Mouse (Mus musculus): Measurements from ENCODE around the gene Adgrf1.

Adgrf1 gene

DNA sequence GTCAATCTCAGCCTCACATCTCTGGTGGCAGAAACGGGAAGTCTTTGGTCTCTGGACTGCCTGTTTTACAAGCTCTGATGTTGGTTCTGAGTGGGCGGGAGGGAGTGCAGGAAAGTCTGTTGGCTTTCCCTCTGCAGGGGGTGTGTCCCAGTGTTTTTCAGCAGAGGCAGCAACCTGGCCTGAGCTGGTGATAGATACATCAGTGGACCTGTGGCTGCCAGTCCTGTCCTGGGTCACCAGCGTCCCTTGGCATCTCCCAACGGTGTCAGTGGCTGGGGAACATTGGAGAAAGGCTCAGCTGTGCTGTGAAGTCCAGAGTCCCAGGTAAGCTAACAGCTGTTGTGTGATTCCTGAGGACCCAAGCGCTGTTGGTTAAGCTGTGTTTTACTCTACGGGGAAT, at the start of gene Adgrf1:
TSS of gene Adgrf1 (plus strand) at position 169 of the 400 bp plus-strand sequence.
- no peak for DNase-seq (ENCODE audit: low spot score)

DNA sequence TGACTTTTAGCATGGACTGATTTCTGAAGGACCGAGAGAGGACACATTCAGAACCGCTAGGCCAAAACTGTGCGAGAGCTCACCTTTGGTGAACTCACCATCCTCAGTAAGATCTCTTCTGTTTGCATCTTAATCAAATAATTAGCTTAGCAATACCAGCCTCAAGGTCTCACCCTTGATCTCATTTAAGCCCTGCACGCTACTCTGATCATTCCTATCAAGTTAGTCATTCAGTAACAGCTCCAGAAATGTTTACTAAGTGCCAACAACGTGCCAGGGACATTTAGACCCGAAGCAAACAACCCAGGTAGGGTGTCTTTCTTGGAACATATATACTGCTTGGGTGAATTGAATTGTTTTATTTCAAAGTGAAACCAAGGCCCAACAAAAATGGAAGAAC, 44.0 kb upstream of the Adgrf1 start:
- no peak for DNase-seq (ENCODE audit: low spot score)

DNA sequence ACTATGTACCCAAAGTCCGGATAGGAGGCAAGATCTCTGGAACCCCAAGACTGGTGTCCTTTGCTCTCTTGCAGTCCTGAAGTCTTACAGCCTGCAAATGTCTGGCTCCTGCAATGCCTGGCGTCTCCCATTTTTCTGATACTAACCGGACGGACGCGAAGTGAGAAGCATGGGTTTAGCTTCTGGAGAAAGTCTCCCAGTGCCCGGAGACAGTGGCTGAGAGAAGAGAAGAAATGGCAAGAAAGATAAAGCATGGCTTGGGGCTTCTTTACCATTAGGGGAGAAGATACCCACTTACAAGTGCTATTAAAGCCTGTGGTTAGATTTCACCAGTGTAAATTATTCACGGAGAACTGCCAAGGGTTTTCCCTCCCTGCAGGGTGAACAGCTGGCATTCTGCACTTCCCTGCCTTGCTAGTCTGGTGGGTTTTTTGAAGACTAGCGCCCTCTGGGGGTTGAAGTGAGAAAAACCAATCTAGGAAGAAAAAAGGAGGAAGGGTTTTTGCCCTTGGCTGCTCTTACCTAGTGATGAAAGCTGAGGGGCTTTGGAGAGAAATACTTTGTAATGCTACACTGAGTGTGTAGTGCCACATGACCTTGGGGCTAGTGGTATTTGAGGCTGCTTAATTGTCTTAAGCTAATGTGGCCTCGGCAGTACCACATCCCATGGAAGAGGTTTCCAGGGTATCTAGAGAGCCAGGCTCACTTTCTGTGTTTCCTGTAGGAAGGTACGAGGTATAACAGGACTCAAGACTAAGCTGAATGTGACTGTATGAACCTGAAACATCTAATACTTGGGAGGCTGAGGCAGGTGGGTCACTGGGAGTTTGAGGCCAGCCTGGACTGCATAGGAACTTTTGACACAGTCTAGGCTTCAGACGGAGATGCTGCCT, 40.3 kb upstream of the Adgrf1 start:
- DNase-seq (ENCODE audit: low spot score) = peak; percentile 61

DNA sequence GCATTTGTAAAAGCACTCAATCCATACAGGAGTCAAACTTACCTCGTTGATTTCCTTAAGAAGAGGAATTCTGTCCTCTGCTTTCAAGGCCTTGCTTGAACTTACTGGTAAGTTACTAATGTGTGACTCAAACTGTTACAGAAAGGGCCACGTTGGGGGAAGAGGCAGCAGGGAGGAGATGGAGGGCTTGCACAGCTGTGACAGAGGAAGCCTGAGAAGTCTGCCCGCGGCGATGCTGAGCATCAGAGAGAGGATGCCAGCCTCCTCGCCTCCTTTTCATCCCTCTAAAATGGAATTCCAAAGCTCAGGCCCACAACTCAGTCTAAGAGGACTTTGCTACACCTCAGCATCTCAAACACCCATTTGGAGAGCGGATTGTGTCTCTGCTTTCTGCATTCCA, 39.3 kb upstream of the Adgrf1 start:
- no peak for DNase-seq (ENCODE audit: low spot score)

DNA sequence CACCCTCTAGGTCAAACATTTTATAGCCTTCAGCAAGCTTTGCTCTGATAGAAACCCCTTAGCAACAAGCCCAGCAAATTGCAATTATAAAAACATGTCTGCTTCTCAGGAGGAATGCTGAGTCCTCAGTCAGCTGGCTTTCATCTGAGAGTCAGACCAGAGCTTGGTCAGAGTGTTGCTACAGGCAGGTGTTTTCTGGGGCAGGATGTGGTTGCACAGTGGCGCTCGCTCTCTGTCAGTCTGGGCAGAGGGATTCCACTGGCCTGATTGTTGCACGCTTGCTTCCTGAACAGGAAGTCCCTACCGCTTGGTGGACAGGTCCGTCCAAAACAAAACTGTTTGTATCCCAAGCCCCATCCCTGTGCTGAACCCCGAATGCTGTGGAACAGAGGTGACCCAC, 37.4 kb upstream of the Adgrf1 start:
- DNase-seq (ENCODE audit: low spot score) = no peak

DNA sequence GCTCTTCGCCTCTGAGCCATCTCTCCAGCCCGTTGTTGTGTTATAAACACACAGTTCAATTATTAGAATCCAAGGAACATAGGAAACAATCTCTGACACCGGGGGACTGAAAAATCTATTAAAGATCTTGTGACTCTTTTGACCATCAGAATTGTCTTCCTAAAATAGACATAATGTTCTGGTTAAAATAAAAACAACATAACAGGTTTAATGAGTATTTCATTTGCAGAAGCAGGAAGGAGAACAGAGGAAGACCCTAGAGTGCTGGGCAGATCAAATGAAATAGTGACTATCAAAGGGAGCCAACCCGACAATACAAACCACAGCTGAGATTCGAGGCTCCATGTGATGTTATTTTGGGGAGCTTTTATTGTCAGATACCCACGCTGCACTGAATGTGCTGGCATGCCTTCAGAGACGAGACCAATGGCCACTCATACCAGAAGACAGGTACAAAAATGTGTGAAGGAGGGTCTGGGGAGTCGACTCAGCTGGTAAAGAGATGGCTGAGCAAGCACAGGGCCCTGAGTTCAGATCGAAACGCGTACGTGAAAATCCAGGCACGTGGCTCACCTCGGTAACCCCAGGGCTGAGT, 33.4 kb upstream of the Adgrf1 start:
- no peak for DNase-seq (ENCODE audit: low spot score)

DNA sequence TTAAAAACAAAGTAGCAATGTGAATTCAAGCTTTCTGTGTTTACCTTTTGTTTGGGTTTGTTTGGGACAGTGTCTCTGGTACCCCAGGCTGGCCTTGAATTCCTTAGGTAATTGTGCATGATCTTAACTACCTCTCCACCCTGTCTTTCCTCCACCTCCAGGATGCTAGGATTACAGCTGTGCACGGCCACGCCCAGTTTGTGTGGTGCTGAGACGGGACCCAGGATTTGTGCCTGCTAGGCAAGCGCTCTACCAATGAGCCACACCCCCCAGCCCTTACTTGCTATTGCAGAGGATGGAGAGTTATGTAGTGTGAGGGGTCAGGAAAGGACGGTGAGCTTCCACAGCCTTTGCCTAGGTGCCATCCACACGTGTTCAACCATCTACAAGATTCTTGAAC, 31.1 kb upstream of the Adgrf1 start:
- no peak for DNase-seq (ENCODE audit: low spot score)

DNA sequence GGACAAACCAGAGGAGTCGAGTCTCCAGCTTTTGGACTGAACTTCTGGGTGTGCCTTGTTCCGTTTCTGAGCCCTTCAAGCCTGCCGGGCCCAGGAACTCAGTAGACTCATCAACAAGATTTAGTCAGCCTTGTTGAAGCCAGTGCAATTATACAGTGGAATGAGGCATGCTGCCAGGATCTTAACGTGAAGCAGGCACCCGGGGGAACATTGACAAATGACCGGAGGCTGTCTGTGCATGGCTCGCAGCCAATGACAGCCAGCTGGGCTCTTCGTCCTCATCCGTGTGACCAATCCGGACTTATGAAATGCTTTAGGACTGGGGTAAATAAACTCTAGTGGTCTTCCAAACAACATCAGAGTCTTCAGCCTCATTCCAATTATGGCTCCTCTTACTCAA, 29.0 kb upstream of the Adgrf1 start:
- DNase-seq (ENCODE audit: low spot score) = no peak

DNA sequence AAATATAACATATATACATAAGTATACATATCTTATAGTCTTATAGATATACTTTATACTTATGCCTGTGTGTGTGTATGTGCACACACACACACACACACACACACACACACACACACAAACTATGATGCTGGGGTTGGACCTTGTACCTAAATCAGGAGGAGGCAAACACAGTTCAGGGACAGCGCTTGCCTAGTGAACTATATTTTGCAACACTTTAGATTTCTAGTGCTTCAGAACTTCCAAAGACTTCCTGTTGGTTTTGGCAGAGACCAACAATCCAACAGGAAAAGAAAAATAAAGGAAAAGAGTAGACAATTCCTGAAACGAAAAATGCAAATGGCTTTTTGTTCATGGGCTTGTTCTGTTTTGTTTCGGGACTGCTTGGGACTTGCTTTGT, 27.5 kb upstream of the Adgrf1 start:
- no peak for DNase-seq (ENCODE audit: low spot score)

DNA sequence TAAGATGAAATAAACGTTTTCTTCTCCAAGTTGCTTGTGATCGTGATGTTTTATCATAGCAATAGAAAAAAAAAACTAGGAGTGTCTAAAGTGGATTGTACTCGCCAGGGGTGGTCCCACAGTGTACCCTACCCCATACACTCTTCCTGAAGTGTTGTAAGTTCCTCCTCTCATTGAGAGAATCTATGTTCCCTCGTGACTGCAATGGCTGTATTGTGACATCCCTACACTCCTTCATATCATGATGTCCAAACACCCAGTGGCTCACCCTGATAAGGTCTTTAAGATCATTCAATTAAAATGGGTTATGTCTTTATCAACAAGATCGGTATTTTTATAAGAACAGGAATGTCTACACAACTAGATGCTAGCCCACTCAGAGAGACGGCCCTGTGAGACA, 24.8 kb upstream of the Adgrf1 start:
- DNase-seq (ENCODE audit: low spot score) = no peak

DNA sequence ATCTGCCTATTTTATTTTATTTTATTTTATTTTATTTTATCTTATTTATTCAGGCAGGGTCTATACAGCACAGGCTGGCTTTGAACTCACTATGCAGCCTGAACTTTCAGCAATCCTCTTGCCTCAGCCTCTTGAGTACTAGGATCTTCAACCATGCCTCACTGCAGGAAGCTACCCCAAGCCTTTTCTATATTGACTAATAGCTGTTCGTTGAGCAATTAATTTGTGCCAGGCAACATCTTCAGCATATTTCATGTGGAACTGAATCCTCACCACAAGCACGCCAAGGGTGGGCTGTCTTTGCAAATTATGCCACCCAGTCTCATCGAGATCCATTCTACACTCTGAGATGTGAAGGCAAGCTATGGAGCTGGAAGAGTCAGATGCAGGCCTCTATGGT, 22.9 kb upstream of the Adgrf1 start:
- no peak for DNase-seq (ENCODE audit: low spot score)

DNA sequence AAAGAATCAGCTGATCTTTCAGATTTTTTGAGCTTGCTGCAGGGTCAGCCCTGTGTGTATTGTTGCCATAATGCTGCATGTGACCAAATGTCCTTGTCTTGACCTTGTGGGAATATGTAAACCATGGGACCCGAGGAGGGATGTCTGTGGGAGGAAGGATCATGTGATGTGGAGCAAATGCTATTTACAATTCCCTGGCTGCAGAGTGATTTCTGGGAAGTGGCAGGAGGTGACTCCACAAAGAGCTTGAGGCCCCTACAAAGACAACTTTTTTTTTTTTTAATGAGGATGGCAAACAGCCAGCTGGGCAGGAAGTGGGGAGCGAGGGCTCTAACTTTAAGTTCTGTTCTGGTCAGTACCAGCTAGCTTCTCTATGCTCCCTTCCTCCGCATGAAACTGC, 20.5 kb upstream of the Adgrf1 start:
- DNase-seq (ENCODE audit: low spot score) = no peak

DNA sequence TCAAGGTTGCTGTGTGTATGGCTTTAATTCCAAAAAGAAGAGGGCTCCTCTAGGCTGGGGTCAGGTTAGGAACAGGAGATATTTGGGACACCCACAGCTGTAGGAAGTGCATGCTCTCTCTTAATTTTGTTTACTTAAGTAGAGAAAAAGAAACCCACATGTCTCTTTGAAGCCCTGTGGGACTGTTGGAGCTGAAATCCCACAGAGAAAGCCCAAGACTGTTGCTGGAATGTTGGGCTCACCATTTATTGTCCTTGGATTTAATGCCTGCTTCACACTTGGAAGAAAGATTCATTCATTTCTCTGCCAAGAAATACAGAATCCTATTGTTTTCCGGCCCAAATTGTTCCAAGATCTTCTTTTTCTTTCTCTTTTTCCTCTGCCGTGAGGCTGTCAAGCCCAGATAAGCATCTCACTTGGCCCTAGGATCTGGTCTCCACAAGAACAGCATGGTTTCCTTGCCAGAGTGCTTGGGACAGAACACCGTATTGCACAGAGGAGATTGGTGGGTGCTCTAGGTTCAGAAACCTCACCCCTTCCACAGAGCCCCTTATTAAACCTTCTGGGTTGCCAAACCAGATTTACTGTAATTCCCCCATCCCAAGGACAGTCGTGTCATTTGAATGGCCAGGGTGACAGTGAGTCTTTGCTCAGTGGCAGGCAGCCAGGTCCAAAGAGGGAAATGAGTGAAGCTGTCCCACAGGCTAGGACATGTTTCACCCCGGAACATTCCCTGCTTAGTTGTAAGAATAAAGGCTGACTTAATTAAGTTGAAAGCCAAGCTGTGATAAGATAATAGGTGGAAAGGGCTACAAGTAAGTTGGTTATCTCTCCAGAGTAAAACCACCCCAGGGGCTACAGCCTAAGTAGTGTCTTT, 18.6 kb upstream of the Adgrf1 start:
- peak; percentile 23 for DNase-seq (ENCODE audit: low spot score)

DNA sequence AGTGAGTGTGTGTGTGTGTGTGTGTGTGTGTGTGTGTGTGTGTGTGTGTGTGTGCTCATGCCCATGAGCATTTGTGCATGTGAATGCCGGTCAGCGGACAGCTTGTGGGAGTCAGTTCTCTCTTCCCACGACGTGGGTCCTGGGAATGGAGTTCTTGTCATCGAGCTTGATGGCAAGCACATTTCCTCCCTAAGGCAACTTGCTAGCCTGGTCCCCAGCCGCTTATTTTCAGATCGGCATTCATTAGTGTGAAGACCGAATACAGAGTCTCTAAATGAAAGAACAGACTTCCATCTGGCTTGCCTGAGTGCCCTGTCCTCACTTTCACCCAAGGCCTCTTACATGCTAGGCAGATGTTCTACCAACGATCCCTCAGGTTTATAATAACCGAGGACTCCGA, 17.3 kb upstream of the Adgrf1 start:
- no peak for DNase-seq (ENCODE audit: low spot score)

DNA sequence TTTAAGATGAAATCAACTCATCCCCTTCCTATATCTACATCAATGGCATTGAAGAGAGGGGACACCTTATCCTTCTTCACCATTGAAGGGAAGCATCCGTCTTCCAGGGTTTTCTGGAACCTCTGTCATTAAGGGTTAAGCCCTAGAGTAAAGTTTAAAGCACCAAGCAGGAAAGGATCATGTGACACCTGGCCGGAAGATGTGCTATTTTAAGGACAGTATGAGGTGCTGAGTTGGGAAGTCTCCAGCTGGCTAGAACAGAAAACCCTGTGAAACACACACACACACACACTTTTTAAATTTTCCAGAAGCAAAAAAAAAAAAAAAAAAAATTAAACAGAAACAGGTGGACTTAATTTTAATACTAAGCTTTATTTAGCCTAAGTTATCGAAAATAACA, 15.9 kb upstream of the Adgrf1 start:
- DNase-seq (ENCODE audit: low spot score) = no peak

DNA sequence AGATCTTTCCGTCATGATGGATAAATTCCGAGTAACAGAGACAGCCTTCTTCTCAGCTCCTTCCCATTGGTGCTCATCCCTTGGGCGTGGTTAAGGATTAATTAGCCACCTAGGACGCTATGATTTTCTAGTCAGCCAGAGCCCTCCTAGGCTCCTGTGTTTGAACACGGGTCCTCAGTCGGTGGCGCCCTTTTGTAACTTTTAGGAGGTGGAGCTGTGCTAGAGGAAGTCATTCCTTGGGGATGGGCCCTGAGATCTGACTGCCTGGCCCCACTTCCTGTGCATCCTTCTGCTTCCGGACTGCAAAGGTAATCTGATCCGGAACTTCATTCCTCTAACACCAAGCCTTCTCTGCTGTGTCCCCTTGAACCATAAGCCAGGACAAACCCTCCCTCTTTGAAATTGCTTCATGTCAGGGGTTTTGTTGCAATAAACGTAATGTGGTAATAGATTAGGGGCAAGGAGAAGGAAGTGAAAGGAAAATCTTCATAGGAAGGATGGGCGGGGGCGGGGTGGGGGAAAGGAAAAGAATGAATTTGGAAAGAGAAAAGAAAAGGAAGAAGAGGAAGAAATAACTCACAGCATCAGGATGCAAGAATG, 13.5 kb upstream of the Adgrf1 start:
- no peak for DNase-seq (ENCODE audit: low spot score)

DNA sequence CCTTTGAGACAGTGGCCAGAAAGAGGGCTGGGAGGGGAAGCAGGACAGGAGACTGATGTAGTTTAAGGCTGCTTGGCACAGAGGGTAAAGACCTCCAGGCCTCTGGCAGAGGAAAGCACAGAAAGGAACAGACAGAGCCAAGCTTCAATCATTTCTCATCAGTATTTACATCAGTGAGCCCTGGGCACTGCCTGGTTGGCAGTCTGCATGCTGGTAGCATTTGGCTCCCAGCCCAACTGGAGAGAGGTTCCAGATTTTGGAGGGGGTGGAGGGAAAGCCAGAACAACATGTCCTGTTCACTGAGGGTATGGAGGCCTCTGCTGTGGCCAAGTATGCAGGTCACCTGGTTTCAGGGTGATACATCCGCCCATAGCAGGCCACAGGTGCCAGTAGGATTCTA, 12.4 kb upstream of the Adgrf1 start:
- no peak for DNase-seq (ENCODE audit: low spot score)

DNA sequence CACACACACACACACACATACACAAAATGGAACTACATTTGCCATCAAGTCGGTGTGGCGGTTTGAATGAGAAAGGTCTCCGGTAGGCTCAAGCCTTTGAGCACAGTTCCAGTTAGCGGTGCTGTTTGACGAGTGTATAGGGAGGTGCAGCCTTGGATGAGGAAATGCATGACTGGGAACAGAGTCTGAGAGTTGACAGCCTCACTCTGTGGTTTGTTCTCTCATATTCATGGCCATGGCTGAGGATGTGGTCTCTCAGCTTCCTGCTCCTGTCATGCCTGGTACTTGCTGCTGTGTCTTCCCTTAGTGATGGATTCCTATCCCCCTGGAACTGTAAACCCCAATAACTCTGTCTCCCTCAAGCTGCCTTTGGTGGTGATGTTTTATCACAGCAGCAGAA, 8.2 kb upstream of the Adgrf1 start:
- DNase-seq (ENCODE audit: low spot score) = no peak

DNA sequence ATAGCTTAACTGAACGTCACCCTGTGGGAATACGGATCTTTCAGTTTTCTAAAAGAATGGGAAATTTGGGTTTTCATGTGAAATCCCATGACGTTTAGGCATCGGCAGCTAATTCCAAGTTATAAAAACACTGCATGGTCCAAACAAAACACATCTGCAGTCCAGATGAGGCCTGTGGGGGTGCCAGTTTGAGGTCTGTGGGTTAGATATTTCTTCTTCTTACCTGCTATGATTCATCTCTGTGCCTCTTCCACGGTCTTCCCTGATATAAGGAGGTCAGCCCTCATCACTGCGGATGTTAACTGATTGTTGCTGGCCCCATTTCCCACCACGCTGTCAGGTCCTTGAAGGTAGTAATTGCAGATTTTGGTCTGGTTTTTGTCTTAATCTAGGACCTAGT, 5.4 kb upstream of the Adgrf1 start:
- no peak for DNase-seq (ENCODE audit: low spot score)

DNA sequence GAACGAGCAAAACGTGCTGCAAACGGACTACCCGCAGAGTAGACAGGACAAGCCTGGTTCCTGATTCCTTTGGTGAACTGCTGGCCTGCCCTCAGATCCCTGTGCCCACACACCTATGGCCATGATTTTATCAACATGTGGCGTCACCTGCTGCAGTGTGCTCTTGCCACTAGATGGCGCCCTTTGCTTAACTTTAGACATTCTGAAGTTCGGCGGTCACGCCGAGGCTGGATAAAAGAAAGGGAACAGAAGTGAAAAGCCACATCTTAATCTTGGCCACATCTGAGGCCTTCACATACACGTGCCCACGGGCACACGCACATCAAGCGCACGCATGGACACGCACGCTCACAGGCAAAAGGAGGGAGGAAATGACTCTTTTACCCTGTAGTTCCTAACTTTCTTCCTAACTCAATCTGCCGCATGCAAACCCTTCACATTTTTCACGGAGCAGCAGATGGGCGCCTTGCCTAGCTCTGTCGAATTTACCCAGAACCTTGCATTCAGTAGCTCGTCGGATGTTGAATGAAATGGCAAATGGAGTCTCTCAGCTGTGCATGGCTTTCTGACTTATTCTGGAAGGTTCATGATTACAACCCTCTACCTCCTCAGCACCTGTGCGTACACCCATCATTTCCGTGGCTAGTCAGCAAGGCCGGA, 4.8 kb upstream of the Adgrf1 start:
- DNase-seq (ENCODE audit: low spot score) = peak; percentile 74

DNA sequence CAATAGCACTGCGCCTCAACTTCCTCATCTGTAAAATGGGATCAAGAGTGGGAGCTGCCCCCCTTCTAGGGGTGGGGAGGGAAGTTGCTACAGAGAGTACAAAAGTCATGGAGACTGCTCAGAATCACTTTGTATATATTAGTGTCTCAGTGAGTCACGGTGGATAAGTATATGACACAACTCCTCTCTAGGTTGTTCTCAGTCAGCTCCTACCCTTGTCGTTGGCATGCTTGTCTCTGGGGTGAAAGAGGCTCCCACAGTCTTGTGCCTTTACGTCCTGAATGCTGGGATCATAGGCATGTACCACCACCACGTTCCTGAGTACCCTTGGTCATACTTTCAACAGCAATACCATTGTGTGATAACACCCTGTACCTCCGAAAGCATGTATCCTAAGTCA, 4.2 kb upstream of the Adgrf1 start:
- no peak for DNase-seq (ENCODE audit: low spot score)

DNA sequence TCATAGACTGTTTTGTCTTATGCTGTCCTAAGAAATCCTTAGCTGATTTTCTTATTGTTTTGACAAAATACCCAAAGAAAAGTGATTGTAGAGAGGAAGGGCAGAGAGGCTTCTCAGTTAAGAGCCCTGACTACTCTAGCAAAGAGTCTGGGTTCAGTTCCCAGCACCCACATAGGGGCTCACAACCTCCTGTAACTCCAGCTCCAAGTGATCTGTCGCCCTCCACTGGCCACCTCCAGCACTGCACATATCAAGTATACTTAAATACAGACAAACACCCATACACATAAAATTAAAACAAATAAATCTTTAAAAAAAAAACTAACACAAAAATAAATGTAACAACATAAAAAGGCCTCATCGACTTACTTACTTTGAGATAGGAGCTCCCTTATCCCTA, 3.5 kb upstream of the Adgrf1 start:
- no peak for DNase-seq (ENCODE audit: low spot score)

Data from urinary bladder, postnatal 25 days (tissue).